Mouse (Mus musculus) neural tube, embryonic 15.5 days (tissue): ENCODE results near the gene Wwc2. TPM values are rescaled to one million over a fixed set of nuclear protein-coding genes. Genes with fewer than 3 reads are reported as not detected.

Experiments
- ATAC-seq: fragments of 200-750 bp; cut with Nextera tagmentation; 2 replicates; pipeline ENCODE4 v1.8.0; 2017; ENCODE audit warnings: mild to moderate bottlenecking, moderate TSS enrichment, moderate library complexity; ENCODE audit not compliant: low FRiP score
- H3K27ac ChIP-seq: fragments of 300-500 bp; sonication (generic); replicated peaks from 2 replicates; pipeline ENCODE4 v1.5.1; 2015; ENCODE audit warnings: mild to moderate bottlenecking, inconsistent platforms
- H3K27me3 ChIP-seq: fragments of 300-500 bp; sonication (generic); replicated peaks from 2 replicates; pipeline ENCODE4 v1.6.1; 2015; ENCODE audit warnings: inconsistent platforms
- H3K36me3 ChIP-seq: fragments of 300-500 bp; sonication (generic); 2 replicates; pipeline ENCODE4 v1.6.1; 2015; ENCODE audit warnings: inconsistent platforms
- H3K4me1 ChIP-seq: fragments of 300-500 bp; sonication (generic); 2 replicates; pipeline ENCODE4 v1.6.1; 2015; ENCODE audit warnings: inconsistent platforms
- H3K4me2 ChIP-seq: fragments of 300-500 bp; sonication (generic); 2 replicates; pipeline ENCODE4 v1.6.1; 2015; ENCODE audit warnings: inconsistent platforms, mild to moderate bottlenecking, moderate library complexity
- H3K4me3 ChIP-seq: fragments of 300-500 bp; sonication (generic); replicated peaks from 2 replicates; pipeline ENCODE4 v1.5.1; 2015; ENCODE audit warnings: mild to moderate bottlenecking, inconsistent platforms
- H3K9ac ChIP-seq: fragments of 300-500 bp; sonication (generic); replicated peaks from 2 replicates; pipeline ENCODE4 v1.6.1; 2015; ENCODE audit warnings: mild to moderate bottlenecking, inconsistent platforms
- H3K9me3 ChIP-seq: fragments of 300-500 bp; sonication (generic); replicated peaks from 2 replicates; pipeline ENCODE4 v1.6.1; 2016; ENCODE audit warnings: inconsistent platforms
- WGBS: fragments of 180-500 bp; shearing (Covaris S2); methylation state at CpG from one replicate; pipeline ENCODE4 v1.1.7; 2015; ENCODE audit warnings: mixed read lengths; 5-methylcytosine and 5-hydroxymethylcytosine counted together
- polyA plus RNA-seq: library from polyadenylated mRNA; unstranded; fragments of >200 nt; fragmentation: Nextera tagmentation; extraction: Ambion mirVana; gene quantifications from 2 replicates; pipeline ENCODE4 v1.2.1, GENCODE M21; 2015

The Wwc2 gene
- polyA plus RNA-seq, 1 experiment from 2014 or later, result 5.8 TPM

DNA sequence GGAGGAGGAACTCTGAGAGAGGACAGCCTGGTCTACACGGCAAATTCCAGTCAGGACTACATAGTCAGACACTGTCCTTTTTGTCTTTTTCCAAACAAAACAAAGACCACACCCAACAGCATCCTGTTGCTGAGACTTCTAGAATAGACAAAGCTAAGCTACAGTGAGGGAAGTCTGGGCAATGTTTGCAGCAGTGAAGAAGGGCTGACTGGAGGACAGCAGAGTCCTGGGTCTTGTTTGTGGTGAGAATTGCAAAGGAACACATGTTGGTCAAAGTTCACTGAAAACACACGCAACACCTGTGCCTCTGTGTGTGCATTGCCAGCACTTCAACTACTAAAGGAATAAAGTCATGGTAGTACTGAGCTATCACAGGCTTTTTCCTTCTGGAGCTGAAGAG lies 75.2 kb downstream of the Wwc2 start:
- Histone ChIP-seq H3K36me3 (no peaks in the 10 kb centered on the region), H3K27ac (no peak overlapping the region), H3K4me1 (peaks cover 4% of the 10 kb centered on the region; the same call in 1 of the 2 replicates), H3K27me3 (no peaks in the 10 kb centered on the region), H3K9ac (no peak overlapping the region), H3K4me2 (no peak overlapping the region), H3K9me3 (no peaks in the 10 kb centered on the region), H3K4me3 (no peak overlapping the region)
- WGBS, result 91% methylated on average over 2 of the region's 2 CpGs
- no peak for ATAC-seq

DNA sequence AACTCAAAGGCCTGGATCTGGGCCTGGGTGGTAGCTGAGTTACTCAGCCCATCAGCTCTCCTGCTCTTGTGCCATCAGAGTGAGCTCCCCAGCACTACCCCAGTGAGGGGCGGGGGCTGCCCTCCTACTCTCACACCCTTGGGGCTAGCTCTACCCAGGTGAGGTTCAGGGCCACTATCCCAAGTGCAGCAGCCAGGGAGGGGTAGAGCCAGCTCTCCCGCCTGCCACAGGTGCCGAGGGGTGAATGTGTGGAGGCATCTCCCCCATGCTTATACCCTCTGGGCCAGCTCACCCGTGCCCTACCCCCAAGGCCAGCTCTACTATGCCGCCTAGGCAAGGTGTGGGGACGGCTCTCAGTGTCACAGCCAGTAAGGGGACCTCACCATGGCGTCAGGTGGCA lies 75.8 kb downstream of the Wwc2 start:
- H3K4me1 ChIP-seq, result peaks cover 4% of the 10 kb centered on the region; the same call in 1 of the 2 replicates
- H3K9me3 ChIP-seq, result peaks cover under 1% of the 10 kb centered on the region; the same call in 1 of the 2 replicates
- WGBS, result 91% methylated on average over 7 of the region's 7 CpGs
- H3K27me3 ChIP-seq, result no peaks in the 10 kb centered on the region
- no peak overlapping the region for H3K9ac ChIP-seq
- ATAC-seq, result no peak
- H3K4me2 ChIP-seq, result no peak overlapping the region
- H3K36me3 ChIP-seq, result no peaks in the 10 kb centered on the region
- H3K27ac ChIP-seq, result no peak overlapping the region
- no peak overlapping the region for H3K4me3 ChIP-seq

DNA sequence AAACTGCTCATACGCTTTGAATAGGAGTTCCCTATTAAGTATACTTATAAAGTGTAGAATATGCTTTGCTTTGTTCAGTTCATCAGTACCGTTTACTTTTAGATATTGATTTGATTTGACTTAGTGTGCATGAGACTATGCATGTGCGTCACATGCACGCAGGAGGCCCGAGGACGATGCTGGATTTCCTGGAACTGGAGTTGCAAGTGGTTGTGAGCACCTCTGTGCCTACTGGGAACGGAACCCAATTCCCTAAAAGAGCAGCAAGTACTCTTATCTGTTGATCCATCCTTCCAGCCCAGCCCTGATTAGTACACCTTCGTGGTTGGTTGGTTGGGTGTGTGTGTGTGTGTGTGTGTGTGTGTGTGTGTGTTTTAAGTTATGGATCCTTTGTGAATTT lies 76.6 kb downstream of the Wwc2 start:
- no peaks in the 10 kb centered on the region for H3K27me3 ChIP-seq
- no peak overlapping the region for H3K4me2 ChIP-seq
- 0 out of 2 replicates have a peak, but pooled peaks cover 3% of the 10 kb centered on the region for H3K36me3 ChIP-seq
- H3K9me3 ChIP-seq, result peaks cover 7% of the 10 kb centered on the region
- H3K4me1 ChIP-seq, result peaks cover 4% of the 10 kb centered on the region; the same call in 1 of the 2 replicates
- no peak for ATAC-seq
- no peak overlapping the region for H3K4me3 ChIP-seq
- 97% methylated on average over 8 of the region's 8 CpGs for WGBS
- no peak overlapping the region for H3K9ac ChIP-seq
- no peak overlapping the region for H3K27ac ChIP-seq

DNA sequence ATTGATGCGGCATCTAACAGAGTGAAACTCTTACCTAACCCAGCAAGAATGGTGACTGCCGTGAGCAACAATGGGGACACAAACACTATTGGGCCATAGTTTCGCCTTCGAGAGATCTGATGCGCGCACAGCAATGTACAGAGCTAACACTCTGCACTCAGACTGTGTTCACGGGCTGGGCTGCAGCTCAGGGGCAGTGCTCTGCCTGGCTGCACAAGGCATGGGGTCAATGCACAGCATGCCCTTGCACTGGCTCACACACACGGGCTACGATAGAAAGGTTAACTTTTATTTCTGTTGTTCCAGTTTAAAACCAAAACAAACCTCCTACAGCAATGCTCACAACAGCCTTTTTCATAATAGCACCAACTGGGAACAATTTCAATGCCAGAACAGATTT lies 77.1 kb downstream of the Wwc2 start:
- peaks cover 7% of the 10 kb centered on the region for H3K9me3 ChIP-seq
- 93% methylated on average over 9 of the region's 9 CpGs for WGBS
- peaks cover 4% of the 10 kb centered on the region; the same call in 1 of the 2 replicates for H3K4me1 ChIP-seq
- no peaks in the 10 kb centered on the region for H3K27me3 ChIP-seq
- H3K9ac ChIP-seq, result no peak overlapping the region
- H3K4me3 ChIP-seq, result no peak overlapping the region
- H3K36me3 ChIP-seq, result 0 out of 2 replicates have a peak, but pooled peaks cover 3% of the 10 kb centered on the region
- ATAC-seq, result no peak
- no peak overlapping the region for H3K4me2 ChIP-seq
- no peak overlapping the region for H3K27ac ChIP-seq

DNA sequence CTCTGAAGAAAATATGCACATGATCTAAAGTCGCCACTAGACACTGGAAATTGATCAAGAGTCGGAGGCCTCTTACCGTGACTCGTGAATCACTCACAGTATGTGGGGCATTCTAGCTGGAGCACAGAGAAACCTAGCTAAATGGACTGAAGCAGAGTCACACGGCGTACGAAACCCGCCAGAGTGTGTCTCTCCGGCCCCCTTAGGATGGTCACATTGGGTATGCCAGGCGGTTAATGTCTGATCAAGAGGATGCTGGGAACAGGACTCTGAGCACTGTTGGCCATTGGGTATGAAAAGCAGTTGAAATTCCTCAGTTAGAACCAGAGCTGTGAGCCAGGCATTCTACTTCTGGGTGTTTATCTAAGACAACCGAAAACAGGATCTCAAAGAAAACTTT lies 81.0 kb downstream of the Wwc2 start:
- Histone ChIP-seq H3K9ac (no peak overlapping the region), H3K4me3 (no peak overlapping the region), H3K4me2 (no peak overlapping the region), H3K4me1 (no peaks in the 10 kb centered on the region), H3K36me3 (0 out of 2 replicates have a peak, but pooled peaks cover 3% of the 10 kb centered on the region), H3K27me3 (no peaks in the 10 kb centered on the region), H3K9me3 (peaks cover 7% of the 10 kb centered on the region), H3K27ac (no peak overlapping the region)
- 98% methylated on average over 11 of the region's 11 CpGs for WGBS
- no peak for ATAC-seq

DNA sequence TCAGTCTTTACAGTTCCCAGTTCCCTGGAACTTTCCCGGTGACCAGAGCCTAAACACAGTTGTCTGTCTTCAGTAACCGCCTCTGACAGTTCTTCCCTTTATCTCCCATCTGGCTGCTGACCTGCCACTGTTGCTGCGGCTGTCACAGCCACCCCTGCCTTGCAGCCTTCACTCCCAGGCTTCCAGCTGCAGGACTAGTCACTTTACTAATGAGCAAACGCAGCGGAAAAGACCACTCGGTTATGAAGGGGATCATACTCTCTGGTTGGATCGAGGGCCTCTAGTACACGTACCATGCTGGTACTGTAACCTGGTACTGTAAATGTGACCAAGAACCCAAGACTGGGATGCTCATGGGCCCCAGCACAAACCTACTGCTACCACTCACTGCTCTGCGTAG lies 83.7 kb downstream of the Wwc2 start:
- no peak for ATAC-seq
- Histone ChIP-seq H3K27ac (no peak overlapping the region), H3K9ac (no peak overlapping the region), H3K4me2 (no peak overlapping the region), H3K4me3 (no peak overlapping the region), H3K9me3 (peaks cover 7% of the 10 kb centered on the region), H3K4me1 (0 out of 2 replicates have a peak, but pooled peaks cover 3% of the 10 kb centered on the region), H3K27me3 (no peaks in the 10 kb centered on the region), H3K36me3 (0 out of 2 replicates have a peak, but pooled peaks cover 3% of the 10 kb centered on the region)
- 90% methylated on average over 9 of the region's 9 CpGs for WGBS

DNA sequence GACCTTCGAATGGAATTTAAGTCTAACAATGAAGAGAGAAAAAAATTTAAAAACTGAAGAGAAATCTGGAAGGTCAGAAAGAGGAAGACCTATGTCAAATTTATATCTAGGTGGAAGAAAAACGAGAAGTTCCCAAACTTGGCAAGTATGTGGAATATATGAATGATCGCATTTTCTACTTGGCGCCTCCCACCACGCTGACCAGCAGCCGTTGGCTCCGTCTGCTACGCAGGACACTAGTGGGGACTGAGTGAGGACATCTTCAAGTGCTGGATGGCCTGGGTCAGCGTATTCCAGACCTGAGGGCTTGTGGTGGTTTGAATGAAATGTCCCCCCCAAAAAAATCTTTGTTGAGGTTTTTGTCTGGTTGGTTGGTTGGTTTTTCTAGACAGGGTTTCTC lies 84.6 kb downstream of the Wwc2 start:
- ATAC-seq, result no peak
- H3K27me3 ChIP-seq, result no peaks in the 10 kb centered on the region
- 0 out of 2 replicates have a peak, but pooled peaks cover 3% of the 10 kb centered on the region for H3K4me1 ChIP-seq
- no peak overlapping the region for H3K4me2 ChIP-seq
- peaks cover 7% of the 10 kb centered on the region for H3K9me3 ChIP-seq
- H3K9ac ChIP-seq, result no peak overlapping the region
- H3K27ac ChIP-seq, result no peak overlapping the region
- H3K36me3 ChIP-seq, result 0 out of 2 replicates have a peak, but pooled peaks cover 3% of the 10 kb centered on the region
- 94% methylated on average over 9 of the region's 9 CpGs for WGBS
- H3K4me3 ChIP-seq, result no peak overlapping the region

DNA sequence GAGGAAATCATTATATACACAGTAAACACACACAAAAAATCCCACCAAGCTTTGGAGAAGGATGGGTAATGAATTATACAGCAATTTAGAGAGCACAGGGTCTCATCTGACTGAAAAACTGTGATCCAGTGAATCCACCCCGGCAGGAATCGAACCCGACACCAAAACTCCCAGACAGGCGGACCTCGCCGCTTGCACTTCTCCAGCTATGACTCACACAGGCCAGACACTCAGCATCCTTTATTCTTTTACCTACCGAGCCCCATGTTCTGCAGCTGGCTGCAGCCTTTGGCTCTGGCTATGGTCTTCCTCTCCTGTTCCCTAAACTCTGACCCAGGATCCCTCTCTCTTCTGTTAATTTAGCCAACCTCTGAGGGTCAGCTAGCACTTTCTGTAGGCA lies 85.5 kb downstream of the Wwc2 start:
- Histone ChIP-seq H3K9ac (no peak overlapping the region), H3K36me3 (0 out of 2 replicates have a peak, but pooled peaks cover 3% of the 10 kb centered on the region), H3K4me1 (0 out of 2 replicates have a peak, but pooled peaks cover 3% of the 10 kb centered on the region), H3K27ac (no peak overlapping the region), H3K9me3 (peaks cover 7% of the 10 kb centered on the region), H3K4me2 (no peak overlapping the region), H3K4me3 (no peak overlapping the region), H3K27me3 (no peaks in the 10 kb centered on the region)
- WGBS, result 93% methylated on average over 7 of the region's 7 CpGs
- no peak for ATAC-seq

DNA sequence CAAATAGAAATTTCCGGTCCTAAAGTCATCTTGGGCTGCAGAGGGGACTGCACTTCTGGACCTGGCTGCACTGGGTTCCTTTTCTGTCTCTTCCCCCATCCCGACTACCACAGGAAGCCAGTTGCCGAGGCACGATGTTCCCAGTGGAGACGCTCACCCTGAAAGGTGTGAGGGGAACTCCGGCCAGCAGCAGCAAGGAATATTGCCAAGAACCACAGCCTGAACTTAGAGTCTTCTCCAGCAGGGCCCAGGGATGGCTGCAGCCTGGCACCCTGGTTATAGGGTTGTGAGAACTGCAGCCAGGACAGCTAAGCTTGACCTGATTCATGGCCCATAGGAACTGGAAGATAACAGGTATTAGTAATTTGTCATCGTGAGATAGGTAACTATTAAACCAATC lies 86.7 kb downstream of the Wwc2 start:
- ATAC-seq, result no peak
- H3K27me3 ChIP-seq, result no peaks in the 10 kb centered on the region
- no peak overlapping the region for H3K4me3 ChIP-seq
- WGBS, result 82% methylated on average over 7 of the region's 7 CpGs
- H3K4me2 ChIP-seq, result no peak overlapping the region
- H3K36me3 ChIP-seq, result no peaks in the 10 kb centered on the region
- H3K27ac ChIP-seq, result no peak overlapping the region
- H3K4me1 ChIP-seq, result 0 out of 2 replicates have a peak, but pooled peaks cover 3% of the 10 kb centered on the region
- H3K9ac ChIP-seq, result no peak overlapping the region
- no peaks in the 10 kb centered on the region for H3K9me3 ChIP-seq

DNA sequence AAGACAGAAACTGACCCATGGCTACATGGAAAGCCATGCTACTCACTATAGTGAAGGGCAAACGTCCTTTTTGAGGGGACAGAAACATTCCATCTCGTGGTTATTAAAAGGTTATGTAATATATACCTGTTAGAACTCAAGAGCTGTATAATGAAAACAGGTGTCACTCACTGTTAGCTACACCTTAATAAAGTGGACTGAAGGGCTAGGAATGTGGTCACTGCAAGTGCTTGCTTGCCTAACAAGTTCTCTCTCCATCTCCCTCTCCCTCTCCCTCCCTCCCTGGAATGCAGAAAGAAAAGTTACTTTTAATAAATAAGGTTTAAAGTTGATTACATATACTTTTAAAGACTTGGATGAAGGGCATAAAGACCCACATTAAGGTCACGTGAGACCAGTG lies 88.0 kb downstream of the Wwc2 start:
- ATAC-seq, result no peak
- H3K4me2 ChIP-seq, result no peak overlapping the region
- 0 out of 2 replicates have a peak, but pooled peaks cover 3% of the 10 kb centered on the region for H3K4me1 ChIP-seq
- H3K27me3 ChIP-seq, result no peaks in the 10 kb centered on the region
- H3K4me3 ChIP-seq, result no peak overlapping the region
- no peaks in the 10 kb centered on the region for H3K9me3 ChIP-seq
- WGBS, result 90% methylated on average over 3 of the region's 3 CpGs
- H3K27ac ChIP-seq, result no peak overlapping the region
- H3K36me3 ChIP-seq, result no peaks in the 10 kb centered on the region
- H3K9ac ChIP-seq, result no peak overlapping the region

DNA sequence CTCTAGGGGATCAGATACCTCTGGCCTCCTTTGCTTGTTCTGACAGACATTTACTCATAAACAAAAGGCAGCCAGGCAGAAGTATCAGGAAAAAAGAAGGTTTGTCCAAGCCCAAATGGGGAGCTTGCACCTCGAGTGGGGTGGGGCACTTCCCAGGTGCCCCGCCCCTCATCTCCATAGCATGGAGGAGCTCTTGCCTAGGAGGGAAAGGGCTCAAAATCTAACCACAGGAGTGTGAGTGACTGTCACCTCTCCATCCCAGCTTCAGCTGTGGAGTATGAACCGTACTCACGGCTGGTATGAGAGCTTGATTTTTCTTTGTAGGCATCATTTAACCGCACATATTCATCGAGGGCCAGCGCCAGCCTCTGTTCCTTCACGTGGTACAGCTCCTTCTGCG lies 90.4 kb downstream of the Wwc2 start:
- H3K9ac ChIP-seq, result no peak overlapping the region
- 94% methylated on average over 9 of the region's 9 CpGs for WGBS
- ATAC-seq, result no peak

DNA sequence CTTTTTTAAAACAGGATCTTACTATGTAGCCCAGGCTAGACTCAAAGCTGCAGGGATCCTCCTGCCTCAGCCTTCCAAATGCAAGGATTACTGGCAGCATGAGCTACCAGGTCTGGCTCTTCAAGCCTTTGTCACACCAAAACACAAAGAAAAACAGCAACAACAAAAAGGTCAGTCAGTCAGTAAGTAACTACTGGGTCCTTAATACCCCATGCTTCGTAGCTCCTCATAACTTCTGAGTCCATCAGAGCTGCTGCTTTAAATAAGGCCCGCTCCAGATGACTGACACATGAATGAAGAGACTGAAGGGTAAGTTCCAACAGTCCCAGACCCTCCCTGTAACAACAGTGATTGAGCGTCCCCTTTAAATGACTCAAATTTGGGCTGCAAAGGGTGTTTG lies 90.8 kb downstream of the Wwc2 start:
- 0 out of 2 replicates have a peak, but pooled peaks cover 3% of the 10 kb centered on the region for H3K4me1 ChIP-seq
- H3K36me3 ChIP-seq, result no peaks in the 10 kb centered on the region
- H3K4me3 ChIP-seq, result no peak overlapping the region
- no peak overlapping the region for H3K9ac ChIP-seq
- no peak overlapping the region for H3K4me2 ChIP-seq
- H3K27ac ChIP-seq, result no peak overlapping the region
- no peaks in the 10 kb centered on the region for H3K27me3 ChIP-seq
- 97% methylated on average over 3 of the region's 3 CpGs for WGBS
- ATAC-seq, result no peak
- no peaks in the 10 kb centered on the region for H3K9me3 ChIP-seq

More for the DNA sequence above, 90.4 kb downstream of the Wwc2 start:
- 0 out of 2 replicates have a peak, but pooled peaks cover 3% of the 10 kb centered on the region for H3K4me1 ChIP-seq
- H3K4me3 ChIP-seq, result no peak overlapping the region
- no peaks in the 10 kb centered on the region for H3K9me3 ChIP-seq
- no peak overlapping the region for H3K27ac ChIP-seq
- no peak overlapping the region for H3K4me2 ChIP-seq
- H3K27me3 ChIP-seq, result no peaks in the 10 kb centered on the region
- H3K36me3 ChIP-seq, result no peaks in the 10 kb centered on the region
